Mouse (Mus musculus): ENCODE measurements around the gene Slc30a10.

GRCm38 (mm10) chr1:185517566-185517965 is 62.9 kb downstream of the Slc30a10 start:
- TF ChIP-seq CTCF (IDR thresholded peaks at IDR 0.05; ENCODE audit: control insufficient read depth, insufficient read depth, insufficient read length) (no peak), CEBPB (IDR thresholded peaks at IDR 0.05; ENCODE audit: low read depth) (no peak), USF1 (IDR thresholded peaks at IDR 0.05; ENCODE audit: low read depth) (no peak), MYOD1 (IDR thresholded peaks at IDR 0.05; ENCODE audit: control insufficient read depth, insufficient read length, low read depth) (no peak), MYOG (IDR thresholded peaks at IDR 0.05; ENCODE audit: control insufficient read depth, extremely low read depth, insufficient read length) (no peak), MAX (IDR thresholded peaks at IDR 0.05) (no peak), FOSL1 (IDR thresholded peaks at IDR 0.05; ENCODE audit: insufficient read depth, low read length, poor library complexity, severe bottlenecking) (no peak)

All from C2C12 (cell line).